Mouse (Mus musculus) splenic B cell, adult 2 months (primary cell): Measurements from ENCODE around the gene Scn2a.
A peak's percentile ranks its signal among the peaks of the same experiment; 100 is the strongest.

Source experiments
- DNase-seq: peaks from one replicate; pipeline ENCODE4 v3.0.0-alpha.2; 2011; ENCODE audit warnings: low read depth, low spot score
- H3K27me3 ChIP-seq: 2 replicates; pipeline ENCODE4 v1.6.1; 2012; ENCODE audit warnings: mild to moderate bottlenecking, low read length, moderate library complexity, mixed read lengths; ENCODE audit not compliant: control insufficient read depth, poor library complexity, insufficient read depth, severe bottlenecking
- H3K36me3 ChIP-seq: 2 replicates; pipeline ENCODE4 v1.6.1; 2012; ENCODE audit warnings: mild to moderate bottlenecking, low read length, moderate library complexity, mixed read lengths; ENCODE audit not compliant: control insufficient read depth, poor library complexity, insufficient read depth, severe bottlenecking

Scn2a gene

GRCm38 (mm10) chr2:65620556-65621166 lies at the start of gene Scn2a:
Gene Scn2a, plus strand, starts transcription at chr2:65620771.
- Histone ChIP-seq H3K27me3 (no peaks in the 10 kb centered on the region), H3K36me3 (no peaks in the 10 kb centered on the region)
- DNase-seq = peak; percentile 12

GRCm38 (mm10) chr2:65587679-65588078 lies 32.9 kb upstream of the Scn2a start:
- Histone ChIP-seq H3K27me3 (no peaks in the 10 kb centered on the region; the same call in 1 of the 2 replicates), H3K36me3 (no peaks in the 10 kb centered on the region)
- no peak for DNase-seq

- no peaks in the 10 kb centered on the region for H3K27me3 ChIP-seq
- no peaks in the 10 kb centered on the region for H3K36me3 ChIP-seq
- no peak for DNase-seq
Observed at GRCm38 (mm10) chr2:65607813-65608212, 12.8 kb upstream of the Scn2a start.

GRCm38 (mm10) chr2:65611887-65612286 lies 8.7 kb upstream of the Scn2a start:
- H3K27me3 ChIP-seq = no peaks in the 10 kb centered on the region
- no peaks in the 10 kb centered on the region for H3K36me3 ChIP-seq
- DNase-seq = no peak

- Histone ChIP-seq H3K27me3 (no peaks in the 10 kb centered on the region), H3K36me3 (no peaks in the 10 kb centered on the region)
- DNase-seq = peak; percentile 8
Observed at GRCm38 (mm10) chr2:65619781-65620180, 790 bp upstream of the Scn2a start.

GRCm38 (mm10) chr2:65621254-65621653 lies 683 bp downstream of the Scn2a start:
- DNase-seq = no peak
- H3K27me3 ChIP-seq = no peaks in the 10 kb centered on the region
- H3K36me3 ChIP-seq = no peaks in the 10 kb centered on the region

- Histone ChIP-seq H3K36me3 (no peaks in the 10 kb centered on the region), H3K27me3 (no peaks in the 10 kb centered on the region)
- DNase-seq = no peak
Observed at GRCm38 (mm10) chr2:65621838-65622237, 1.3 kb downstream of the Scn2a start.

- H3K36me3 ChIP-seq = no peaks in the 10 kb centered on the region
- no peaks in the 10 kb centered on the region for H3K27me3 ChIP-seq
- DNase-seq = no peak
Observed at GRCm38 (mm10) chr2:65652636-65653035, 32.1 kb downstream of the Scn2a start.

GRCm38 (mm10) chr2:65657031-65657430 lies 36.5 kb downstream of the Scn2a start:
- Histone ChIP-seq H3K36me3 (no peaks in the 10 kb centered on the region), H3K27me3 (no peaks in the 10 kb centered on the region)
- no peak for DNase-seq

- H3K36me3 ChIP-seq = no peaks in the 10 kb centered on the region
- H3K27me3 ChIP-seq = no peaks in the 10 kb centered on the region
- no peak for DNase-seq
Observed at GRCm38 (mm10) chr2:65658430-65658829, 37.9 kb downstream of the Scn2a start.

- H3K27me3 ChIP-seq = no peaks in the 10 kb centered on the region; the same call in none of the 2 replicates
- no peak for DNase-seq
- H3K36me3 ChIP-seq = no peaks in the 10 kb centered on the region
Observed at GRCm38 (mm10) chr2:65663892-65664291, 43.3 kb downstream of the Scn2a start.

- H3K27me3 ChIP-seq = no peaks in the 10 kb centered on the region; the same call in none of the 2 replicates
- DNase-seq = no peak
- H3K36me3 ChIP-seq = no peaks in the 10 kb centered on the region
Observed at GRCm38 (mm10) chr2:65664481-65664880, 43.9 kb downstream of the Scn2a start.

- Histone ChIP-seq H3K27me3 (no peaks in the 10 kb centered on the region; the same call in none of the 2 replicates), H3K36me3 (no peaks in the 10 kb centered on the region)
- no peak for DNase-seq
Observed at GRCm38 (mm10) chr2:65665180-65665579, 44.6 kb downstream of the Scn2a start.

GRCm38 (mm10) chr2:65667590-65668436 lies 47.2 kb downstream of the Scn2a start:
- Histone ChIP-seq H3K27me3 (no peaks in the 10 kb centered on the region; the same call in none of the 2 replicates), H3K36me3 (no peaks in the 10 kb centered on the region)
- no peak for DNase-seq

GRCm38 (mm10) chr2:65668437-65669135 lies 48.0 kb downstream of the Scn2a start:
- Histone ChIP-seq H3K36me3 (no peaks in the 10 kb centered on the region), H3K27me3 (no peaks in the 10 kb centered on the region; the same call in none of the 2 replicates)
- peak; percentile 43 for DNase-seq
